Mouse (Mus musculus) forebrain, postnatal 0 days (tissue): Measurements from ENCODE around the gene Kirrel3. TPM values are rescaled to one million over a fixed set of nuclear protein-coding genes. Genes with fewer than 3 reads are reported as not detected.

Experiments
- ATAC-seq: fragments of 200-750 bp; cut with Nextera tagmentation; 2 replicates; pipeline ENCODE4 v1.8.0; 2017; ENCODE audit warnings: mild to moderate bottlenecking, moderate library complexity
- DNase-seq: peaks from one replicate; pipeline ENCODE4 v3.0.0-alpha.2; 2015
- H3K27ac ChIP-seq: fragments of 300-500 bp; sonication (generic); 2 replicates; pipeline ENCODE4 v1.5.1; 2014; ENCODE audit warnings: low read depth, mild to moderate bottlenecking, antibody characterized with exemption, low read length, moderate library complexity, mixed read lengths
- H3K27me3 ChIP-seq: fragments of 300-500 bp; sonication (generic); 2 replicates; pipeline ENCODE4 v1.6.1; 2014; ENCODE audit warnings: mild to moderate bottlenecking, low read length, mixed read lengths; ENCODE audit not compliant: insufficient read depth
- H3K36me3 ChIP-seq: fragments of 300-500 bp; sonication (generic); 2 replicates; pipeline ENCODE4 v1.6.1; 2014; ENCODE audit warnings: mild to moderate bottlenecking, moderate library complexity; ENCODE audit not compliant: insufficient read depth
- H3K4me1 ChIP-seq: fragments of 300-500 bp; sonication (generic); 2 replicates; pipeline ENCODE4 v1.6.1; 2014; ENCODE audit warnings: antibody characterized with exemption; ENCODE audit not compliant: insufficient read depth
- H3K4me2 ChIP-seq: fragments of 300-500 bp; sonication (generic); 2 replicates; pipeline ENCODE4 v1.6.1; 2014; ENCODE audit warnings: low read depth, mild to moderate bottlenecking, moderate library complexity
- H3K4me3 ChIP-seq: fragments of 300-500 bp; sonication (generic); 2 replicates; pipeline ENCODE4 v1.5.1; 2014; ENCODE audit warnings: low read depth, low read length, mixed read lengths
- H3K9ac ChIP-seq: fragments of 300-500 bp; sonication (generic); 2 replicates; pipeline ENCODE4 v1.6.1; 2014; ENCODE audit warnings: mild to moderate bottlenecking
- H3K9me3 ChIP-seq: fragments of 300-500 bp; sonication (generic); 2 replicates; pipeline ENCODE4 v1.6.1; 2016; ENCODE audit warnings: low read length
- CTCF ChIP-seq: sonication (generic); IDR thresholded peaks from 2 replicates; pipeline ENCODE4 v1.5.1; 2016; ENCODE audit warnings: antibody characterized with exemption, control low read depth, low read depth
- WGBS: fragments of 180-500 bp; shearing (Covaris S2); extraction: QIAGEN DNeasy Blood & Tissue Kit; methylation state at CpG from one replicate; pipeline ENCODE4 v1.1.7; 2014; 5-methylcytosine and 5-hydroxymethylcytosine counted together
- polyA plus RNA-seq: library from polyadenylated mRNA; unstranded; fragments of >200 nt; fragmentation: Nextera tagmentation; extraction: Ambion mirVana; gene quantifications from 2 replicates; pipeline ENCODE4 v1.2.1, GENCODE M21; 2015
- total RNA-seq: library from RNA; depleted of rRNA; stranded (reverse); fragments of >200 nt; gene quantifications from 2 replicates; pipeline ENCODE4 v1.2.3, GENCODE M21; 2014

Kirrel3 gene
- total and polyA plus RNA-seq, 2 experiments from 2014 or later, result 35.3 to 57.6 TPM

- DNase-seq (no peak), ATAC-seq (no peak)
- H3K9me3 ChIP-seq, result no peaks in the 10 kb centered on the region
- H3K27ac ChIP-seq, result no peak overlapping the region
- no peak overlapping the region for H3K4me3 ChIP-seq
- WGBS, result 56% methylated on average over 6 of the region's 6 CpGs
- no peaks in the 10 kb centered on the region for H3K36me3 ChIP-seq
- H3K27me3 ChIP-seq, result no peaks in the 10 kb centered on the region
- no peak overlapping the region for H3K9ac ChIP-seq
- H3K4me1 ChIP-seq, result peaks cover 9% of the 10 kb centered on the region; the same call in 1 of the 2 replicates
- TF ChIP-seq CTCF, result no peak
- no peak overlapping the region for H3K4me2 ChIP-seq
Observed at GRCm38 (mm10) chr9:34484665-34485064, 1.0 kb upstream of the Kirrel3 start.

- Histone ChIP-seq H3K4me1 (peaks cover 20% of the 10 kb centered on the region; the same call in 1 of the 2 replicates), H3K4me3 (peak overlapping the region; percentile 67), H3K27ac (peak overlapping the region; percentile 71), H3K4me2 (peak overlapping the region; percentile 69), H3K36me3 (no peaks in the 10 kb centered on the region), H3K27me3 (no peaks in the 10 kb centered on the region), H3K9me3 (no peaks in the 10 kb centered on the region), H3K9ac (peak overlapping the region; percentile 64)
- TF ChIP-seq CTCF, result no peak
- DNase-seq, result no peak
- WGBS, result under 1% methylated on average over 9 of the region's 9 CpGs
- ATAC-seq, result peak; percentile 19
Observed at GRCm38 (mm10) chr9:34488267-34488666, 2.6 kb downstream of the Kirrel3 start.

GRCm38 (mm10) chr9:34488700-34489315, 3.1 kb downstream of the Kirrel3 start:
- WGBS, result 2% methylated on average over 53 of the region's 53 CpGs
- Histone ChIP-seq H3K9me3 (no peaks in the 10 kb centered on the region), H3K27me3 (no peaks in the 10 kb centered on the region), H3K4me1 (peaks cover 18% of the 10 kb centered on the region; the same call in 1 of the 2 replicates), H3K4me2 (peak overlapping the region; percentile 69), H3K27ac (peak overlapping the region; percentile 71), H3K4me3 (peak overlapping the region; percentile 67), H3K9ac (peak overlapping the region; percentile 64), H3K36me3 (no peaks in the 10 kb centered on the region)
- ATAC-seq (peak; percentile 90), DNase-seq (peak; percentile 91)
- no peak for TF ChIP-seq CTCF

- H3K27ac ChIP-seq, result peak overlapping the region; percentile 71
Observed at GRCm38 (mm10) chr9:34489316-34489710, 3.6 kb downstream of the Kirrel3 start.

GRCm38 (mm10) chr9:34489760-34490159, 4.1 kb downstream of the Kirrel3 start:
- H3K4me3 ChIP-seq, result peak overlapping the region; percentile 67
- no peak overlapping the region for H3K27ac ChIP-seq
- peak overlapping the region; percentile 64; the same call in 1 of the 2 replicates for H3K9ac ChIP-seq
- H3K4me2 ChIP-seq, result peak overlapping the region; percentile 69
- no peaks in the 10 kb centered on the region for H3K27me3 ChIP-seq
- WGBS, result 16% methylated on average over 5 of the region's 5 CpGs
- ATAC-seq, result no peak
- H3K4me1 ChIP-seq, result peaks cover 21% of the 10 kb centered on the region; the same call in 1 of the 2 replicates
- no peak for TF ChIP-seq CTCF
- no peaks in the 10 kb centered on the region for H3K36me3 ChIP-seq
- no peaks in the 10 kb centered on the region for H3K9me3 ChIP-seq
- no peak for DNase-seq

More at GRCm38 (mm10) chr9:34489316-34489710, 3.6 kb downstream of the Kirrel3 start:
- ATAC-seq (no peak), DNase-seq (peak; percentile 39)
- 1% methylated on average over 13 of the region's 13 CpGs for WGBS
- H3K4me3 ChIP-seq, result peak overlapping the region; percentile 67
- peak overlapping the region; percentile 64 for H3K9ac ChIP-seq
- no peaks in the 10 kb centered on the region for H3K9me3 ChIP-seq
- H3K4me2 ChIP-seq, result peak overlapping the region; percentile 69
- no peaks in the 10 kb centered on the region for H3K36me3 ChIP-seq
- TF ChIP-seq CTCF, result no peak
- no peaks in the 10 kb centered on the region for H3K27me3 ChIP-seq
- peaks cover 18% of the 10 kb centered on the region; the same call in 1 of the 2 replicates for H3K4me1 ChIP-seq

- Histone ChIP-seq H3K27ac (no peak overlapping the region), H3K36me3 (no peaks in the 10 kb centered on the region), H3K4me1 (peaks cover 21% of the 10 kb centered on the region; the same call in 1 of the 2 replicates), H3K4me2 (peak overlapping the region; percentile 69), H3K27me3 (no peaks in the 10 kb centered on the region), H3K4me3 (no peak overlapping the region; the same call in 1 of the 2 replicates), H3K9me3 (no peaks in the 10 kb centered on the region), H3K9ac (0 out of 2 replicates have a peak overlapping the region, but pooled peaks have one; percentile 2)
- ATAC-seq (no peak), DNase-seq (no peak)
- WGBS, result 44% methylated on average over 3 of the region's 3 CpGs
- TF ChIP-seq CTCF, result no peak
Observed at GRCm38 (mm10) chr9:34492121-34492520, 6.4 kb downstream of the Kirrel3 start.

- no peak overlapping the region for H3K4me3 ChIP-seq
- ATAC-seq, result no peak
- H3K36me3 ChIP-seq, result no peaks in the 10 kb centered on the region
- no peak overlapping the region for H3K9ac ChIP-seq
- TF ChIP-seq CTCF, result peak; percentile 25
- no peak for DNase-seq
- H3K4me2 ChIP-seq, result 0 out of 2 replicates have a peak overlapping the region, but pooled peaks have one; percentile 69
- H3K27ac ChIP-seq, result no peak overlapping the region
- no peaks in the 10 kb centered on the region for H3K27me3 ChIP-seq
- peaks cover 21% of the 10 kb centered on the region; the same call in 1 of the 2 replicates for H3K4me1 ChIP-seq
- WGBS, result 13% methylated on average over 2 of the region's 2 CpGs
- H3K9me3 ChIP-seq, result no peaks in the 10 kb centered on the region
Observed at GRCm38 (mm10) chr9:34493571-34493970, 7.9 kb downstream of the Kirrel3 start.
